Mouse (Mus musculus): ENCODE results near the gene Crybg2.

Gene Crybg2

GRCm38 (mm10) chr4:134060135-134060865 lies at the start of gene Crybg2:
Gene Crybg2 (plus strand): TSS chr4:134060815.
- DNase-seq (ENCODE audit: extremely low spot score, low read depth, low spot score) = no peak

GRCm38 (mm10) chr4:134011450-134012414 lies 48.9 kb upstream of the Crybg2 start:
- no peak for DNase-seq (ENCODE audit: extremely low spot score, low read depth, low spot score)

GRCm38 (mm10) chr4:134012858-134013528 lies 47.6 kb upstream of the Crybg2 start:
- no peak for DNase-seq (ENCODE audit: extremely low spot score, low read depth, low spot score)

- no peak for DNase-seq (ENCODE audit: extremely low spot score, low read depth, low spot score)
Measured at GRCm38 (mm10) chr4:134016208-134016607, 44.4 kb upstream of the Crybg2 start.

GRCm38 (mm10) chr4:134016767-134017166 lies 43.8 kb upstream of the Crybg2 start:
- no peak for DNase-seq (ENCODE audit: extremely low spot score, low read depth, low spot score)

DNA sequence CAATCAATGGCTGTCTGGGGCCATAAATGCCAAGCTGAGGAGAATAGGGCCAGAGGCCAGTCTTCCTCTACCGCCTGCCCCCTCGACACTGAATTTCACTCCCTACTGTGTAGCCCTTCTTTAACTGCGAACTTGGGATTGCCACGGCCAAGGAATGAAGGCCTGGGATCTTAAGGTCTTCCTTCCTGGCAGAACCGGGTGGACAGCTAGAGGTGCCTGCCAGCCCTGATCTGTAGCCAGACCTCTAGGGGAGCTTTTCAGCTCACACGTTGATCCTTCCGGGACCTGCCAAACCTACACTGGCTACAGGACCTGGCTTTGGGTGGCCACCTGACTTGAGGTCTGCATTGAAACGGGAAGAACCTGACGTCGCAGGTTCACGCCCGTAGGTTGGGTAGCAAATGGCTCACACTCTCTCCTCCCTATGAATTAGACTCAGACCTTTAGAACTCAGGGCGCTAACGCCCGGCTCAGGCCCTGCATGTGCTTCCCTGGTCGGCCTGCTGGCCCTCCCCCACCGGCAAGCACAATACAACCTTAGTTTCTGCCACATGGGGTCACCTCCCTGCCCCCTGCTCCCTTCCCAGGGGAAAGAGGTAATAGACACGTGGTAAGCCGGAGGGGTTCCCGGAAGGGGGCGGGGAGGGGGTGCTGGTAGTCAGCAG lies 43.3 kb upstream of the Crybg2 start:
- DNase-seq (ENCODE audit: extremely low spot score, low read depth, low spot score) = no peak

- DNase-seq (ENCODE audit: extremely low spot score, low read depth, low spot score) = no peak
Measured at GRCm38 (mm10) chr4:134018038-134018778, 42.4 kb upstream of the Crybg2 start.

- no peak for DNase-seq (ENCODE audit: extremely low spot score, low read depth, low spot score)
Measured at GRCm38 (mm10) chr4:134018779-134019145, 41.9 kb upstream of the Crybg2 start, which contains the start of gene Lin28a. Gene Lin28a (minus strand): TSS chr4:134018841.

GRCm38 (mm10) chr4:134019210-134019609 lies 41.4 kb upstream of the Crybg2 start:
- DNase-seq (ENCODE audit: extremely low spot score, low read depth, low spot score) = no peak

DNA sequence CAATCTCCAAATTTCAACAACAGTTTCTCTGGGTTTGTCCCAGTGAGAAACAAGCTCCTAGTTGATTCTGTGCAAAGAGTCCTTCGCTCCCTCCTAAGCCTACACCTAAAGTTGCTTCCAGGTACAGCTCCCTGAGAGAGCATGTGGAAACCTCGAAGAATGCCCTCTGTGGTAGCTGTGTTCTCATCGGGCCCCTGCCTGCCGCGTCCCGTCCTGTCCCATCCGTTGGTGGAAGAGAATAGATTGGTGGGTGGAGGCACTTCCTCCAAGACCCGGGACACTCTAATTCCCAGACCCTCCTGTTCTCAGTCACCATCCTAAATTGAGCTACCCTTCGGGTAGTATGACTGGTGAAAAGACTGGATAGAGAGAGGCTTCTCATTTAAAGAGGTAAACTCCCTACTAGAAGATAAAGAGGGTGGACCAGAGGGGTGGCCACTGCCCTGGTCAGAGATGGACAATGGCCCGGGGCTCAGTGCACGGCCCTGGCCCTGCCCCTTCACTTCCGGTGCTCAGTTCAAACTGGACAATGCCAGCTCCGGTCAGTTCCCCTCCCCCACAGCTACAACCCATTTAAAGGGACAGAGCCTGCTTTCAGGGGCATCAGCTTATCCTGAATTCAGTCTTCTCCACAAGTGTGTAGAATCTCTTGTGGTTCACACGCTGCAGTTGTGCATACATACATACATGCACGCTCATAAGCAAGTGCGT lies 40.8 kb upstream of the Crybg2 start:
- no peak for DNase-seq (ENCODE audit: extremely low spot score, low read depth, low spot score)

DNA sequence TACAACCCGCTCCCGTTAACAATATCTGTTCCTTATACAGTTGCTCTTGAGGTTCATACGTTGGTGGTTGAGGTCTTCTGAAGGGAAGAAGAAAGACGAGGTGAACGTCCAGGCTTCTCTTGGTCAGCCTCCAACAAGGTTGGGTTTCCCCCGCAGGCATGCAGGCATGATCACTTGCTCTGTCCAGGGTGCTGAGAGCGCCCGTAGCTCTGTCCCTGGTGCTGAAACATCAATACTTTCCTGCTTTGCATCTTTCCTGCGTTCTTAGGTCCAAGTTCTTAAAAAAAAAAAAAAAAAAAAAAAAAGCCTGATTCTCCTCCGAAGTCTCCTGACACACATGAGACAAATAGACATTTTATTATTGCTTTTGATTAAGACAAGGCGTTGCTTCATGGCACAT lies 40.0 kb upstream of the Crybg2 start:
- no peak for DNase-seq (ENCODE audit: extremely low spot score, low read depth, low spot score)

GRCm38 (mm10) chr4:134025802-134026201 lies 34.8 kb upstream of the Crybg2 start:
- DNase-seq (ENCODE audit: extremely low spot score, low read depth, low spot score) = no peak

DNA sequence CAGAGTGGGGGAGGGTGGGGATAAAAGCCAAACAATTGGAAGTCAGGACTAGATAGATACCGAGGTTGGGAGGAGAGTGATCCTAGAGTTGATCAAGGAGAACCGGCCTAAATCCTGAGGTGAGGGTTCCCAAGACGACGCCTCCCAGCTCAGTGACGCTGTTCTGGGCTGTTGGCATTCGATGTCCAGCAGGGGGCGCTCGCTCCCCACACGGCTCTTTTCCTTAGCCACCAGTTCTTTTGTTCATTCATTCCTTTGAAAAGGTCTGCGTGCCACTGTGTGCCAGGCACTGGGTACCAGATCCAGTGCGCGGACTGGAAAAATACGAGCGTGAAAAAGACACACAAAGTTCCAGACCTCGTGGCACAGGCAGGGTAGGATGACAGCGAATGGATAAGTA lies 24.7 kb upstream of the Crybg2 start:
- no peak for DNase-seq (ENCODE audit: extremely low spot score, low read depth, low spot score)

GRCm38 (mm10) chr4:134041317-134042123 lies 19.1 kb upstream of the Crybg2 start:
- DNase-seq (ENCODE audit: extremely low spot score, low read depth, low spot score) = no peak

GRCm38 (mm10) chr4:134043041-134043440 lies 17.6 kb upstream of the Crybg2 start:
- no peak for DNase-seq (ENCODE audit: extremely low spot score, low read depth, low spot score)

- no peak for DNase-seq (ENCODE audit: extremely low spot score, low read depth, low spot score)
Measured at GRCm38 (mm10) chr4:134047648-134048047, 13.0 kb upstream of the Crybg2 start.

DNA sequence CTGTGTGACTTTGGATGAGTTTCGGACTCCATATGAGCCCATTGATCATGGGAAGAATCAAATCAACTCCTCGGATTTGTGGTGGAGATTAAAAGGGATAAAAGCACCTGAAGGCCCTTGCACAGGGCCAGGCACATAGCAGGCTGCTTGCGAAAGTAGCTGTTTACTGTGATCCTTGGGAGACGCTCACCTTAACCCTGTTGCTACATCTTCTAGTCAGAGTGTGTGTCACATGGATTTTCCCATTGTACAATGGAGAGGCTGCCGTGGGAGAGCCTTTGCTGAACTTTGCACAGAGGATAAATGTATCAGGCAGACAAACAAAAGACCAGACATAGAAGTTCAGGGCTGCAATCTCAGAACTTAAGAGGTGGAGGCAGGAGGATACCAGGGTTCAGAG lies 8.7 kb upstream of the Crybg2 start:
- no peak for DNase-seq (ENCODE audit: extremely low spot score, low read depth, low spot score)

DNA sequence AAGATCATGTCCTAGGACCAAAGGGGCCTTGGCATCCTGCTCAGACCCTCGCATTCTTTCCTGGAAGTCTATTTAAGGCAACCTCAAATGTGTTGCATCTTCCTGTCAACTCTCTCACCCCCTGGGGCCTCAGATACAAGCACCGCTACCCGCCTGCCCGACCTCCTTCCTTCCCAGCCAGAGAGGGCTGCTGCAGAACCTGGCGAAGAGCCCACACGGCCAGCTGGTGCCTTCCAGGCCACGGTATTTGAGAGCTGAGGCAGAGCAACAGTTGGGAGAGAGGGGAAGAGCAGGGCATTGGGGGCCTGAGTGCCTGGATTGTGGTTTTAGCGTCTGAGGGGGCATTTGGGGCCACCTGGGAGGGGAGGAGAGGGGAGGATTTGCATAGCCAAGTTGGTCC lies 8.1 kb upstream of the Crybg2 start:
- DNase-seq (ENCODE audit: extremely low spot score, low read depth, low spot score) = no peak

- DNase-seq (ENCODE audit: extremely low spot score, low read depth, low spot score) = no peak
Measured at GRCm38 (mm10) chr4:134053538-134053937, 7.1 kb upstream of the Crybg2 start, which contains the start of gene Zfp683. Gene Zfp683 (plus strand): TSS chr4:134053838.

All from hindlimb bud, embryonic 11.5 days (tissue).